Mouse (Mus musculus) ES-E14 (cell line): ENCODE measurements around the gene Wdr18. TPM values are rescaled to one million over a fixed set of nuclear protein-coding genes. Genes with fewer than 3 reads are reported as not detected.

ENCODE experiments used
- DNase-seq: peaks from one replicate; pipeline ENCODE4 v3.0.0-alpha.2; 2013; ENCODE audit warnings: low read depth, low spot score
- H3K27ac ChIP-seq: 2 replicates; pipeline ENCODE4 v1.5.1; 2012; ENCODE audit warnings: low read depth, mild to moderate bottlenecking, low read length, moderate library complexity, mixed read lengths; ENCODE audit not compliant: poor library complexity, insufficient read depth, severe bottlenecking
- H3K36me3 ChIP-seq: 2 replicates; pipeline ENCODE4 v1.6.1; 2012; ENCODE audit warnings: mild to moderate bottlenecking, low read length, moderate library complexity, mixed read lengths; ENCODE audit not compliant: control insufficient read depth, poor library complexity, insufficient read depth, severe bottlenecking
- H3K4me1 ChIP-seq, 2 experiments: fragments of 150-350 bp in 1 of 2; sonication (generic) in 1 of 2; 2 replicates each; pipeline ENCODE4 v1.6.1; 2012; ENCODE audit warnings: low read length in 2 of 2, mild to moderate bottlenecking in 1 of 2, mixed read lengths in 1 of 2; ENCODE audit not compliant: control insufficient read depth in 2 of 2, insufficient read depth in 2 of 2, poor library complexity in 1 of 2
- H3K4me3 ChIP-seq, 2 experiments: fragments of 150-350 bp in 1 of 2; sonication (generic) in 1 of 2; 2 replicates each; pipeline ENCODE4 v1.5.1; 2012; ENCODE audit warnings: low read length in 2 of 2, low read depth in 1 of 2, mild to moderate bottlenecking in 1 of 2, mixed read lengths in 1 of 2; ENCODE audit not compliant: insufficient read depth in 1 of 2, poor library complexity in 1 of 2, severe bottlenecking in 1 of 2
- H3K9ac ChIP-seq: 2 replicates; pipeline ENCODE4 v1.6.1; 2012; ENCODE audit warnings: low read depth, mild to moderate bottlenecking, low read length, mixed read lengths; ENCODE audit not compliant: poor library complexity, insufficient read depth, severe bottlenecking
- H3K9me3 ChIP-seq: fragments of 150-350 bp; sonication (generic); 2 replicates; pipeline ENCODE4 v1.6.1; 2012; ENCODE audit warnings: low read depth, mild to moderate bottlenecking, low read length; ENCODE audit not compliant: control insufficient read depth, insufficient read depth
- CHD2 ChIP-seq: IDR thresholded peaks from 2 replicates; pipeline ENCODE4 v1.6.1; 2014; ENCODE audit warnings: mild to moderate bottlenecking, low read depth, low read length, inconsistent platforms
- HCFC1 ChIP-seq: IDR thresholded peaks from 2 replicates; pipeline ENCODE4 v1.6.1; 2012; ENCODE audit warnings: low read length, inconsistent platforms, borderline replicate concordance; ENCODE audit not compliant: insufficient read depth
- MAFK ChIP-seq: IDR thresholded peaks from 2 replicates; pipeline ENCODE4 v1.6.1; 2014; ENCODE audit warnings: mild to moderate bottlenecking, low read depth, low read length, inconsistent platforms; ENCODE audit not compliant: insufficient read depth
- ZC3H11A ChIP-seq: IDR thresholded peaks from 2 replicates; pipeline ENCODE4 v1.6.1; 2012; ENCODE audit warnings: low read depth, mild to moderate bottlenecking, inconsistent platforms, low read length, borderline replicate concordance
- ZNF384 ChIP-seq: IDR thresholded peaks from 2 replicates; pipeline ENCODE4 v1.6.1; 2012; ENCODE audit warnings: low read depth, low read length, inconsistent platforms
- in situ Hi-C, 2 experiments: fragments of 600-800 bp; cut with MboI; formaldehyde crosslinking; loops; one replicate each; pipeline ENCODE4 v1.15.1; 2025; ENCODE audit warnings: low sequenced_read_pairs in 2 of 2, inconsistent platforms in 1 of 2; ENCODE audit not compliant: unreplicated experiment in 2 of 2
- total RNA-seq: library from RNA; depleted of rRNA; stranded (reverse); fragments of 300-350 nt; gene quantifications from 2 replicates; pipeline ENCODE4 v1.2.3, GENCODE M21; 2012

Wdr18 gene
- total RNA-seq, 1 experiment = 155 TPM

DNA sequence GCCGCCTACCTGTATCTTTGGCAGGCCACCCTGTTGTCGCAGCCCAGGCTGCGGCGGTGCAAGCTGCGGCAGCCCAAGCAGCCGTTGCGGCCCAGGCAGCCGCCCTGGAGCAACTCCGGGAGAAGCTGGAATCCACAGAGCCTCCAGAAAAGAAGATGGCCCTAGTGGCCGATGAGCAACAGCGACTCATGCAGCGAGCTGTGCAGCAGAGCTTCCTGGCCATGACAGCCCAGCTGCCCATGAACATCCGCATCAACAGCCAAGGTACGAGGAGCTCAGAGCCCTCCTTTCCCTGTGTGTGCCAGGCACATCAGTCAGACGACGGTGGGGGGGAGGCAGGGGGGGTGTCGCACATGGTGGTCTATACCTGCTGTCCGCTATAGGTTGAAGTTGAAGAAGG, 9.3 kb upstream of the Wdr18 start:
- in situ Hi-C loops = no loop called here
- Histone ChIP-seq H3K4me1 (peaks cover 0 to 12% of the 10 kb centered on the region in 2 experiments; a peak in 2 of 4 replicates), H3K27ac (no peak overlapping the region), H3K9me3 (no peaks in the 10 kb centered on the region), H3K4me3 (no peak overlapping the region; a peak in 1 of 4 replicates), H3K9ac (no peak overlapping the region), H3K36me3 (peaks cover 2% of the 10 kb centered on the region; the same call in 1 of the 2 replicates)
- no peak for TF ChIP-seq MAFK
- DNase-seq = no peak

DNA sequence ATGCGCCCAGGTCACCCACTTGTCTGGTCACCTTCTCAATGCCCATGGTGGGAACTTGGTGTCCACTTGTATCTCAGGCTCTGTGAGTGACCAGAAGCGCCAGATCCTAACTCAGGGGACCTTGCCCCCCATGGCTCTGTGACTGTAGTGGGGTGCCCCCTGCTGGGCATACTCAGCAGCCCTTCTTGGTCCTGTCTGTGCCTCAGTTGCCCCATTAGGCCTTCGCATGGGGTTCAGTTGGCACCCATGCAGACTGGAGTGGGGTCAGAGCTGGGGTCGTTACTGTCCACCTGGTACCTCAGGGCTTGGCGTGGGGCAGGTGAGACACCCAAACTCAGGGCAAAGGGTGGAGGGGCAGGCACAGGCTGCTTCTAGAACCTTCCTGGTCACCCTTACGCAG, 6.0 kb upstream of the Wdr18 start:
- Histone ChIP-seq H3K9me3 (no peaks in the 10 kb centered on the region), H3K9ac (no peak overlapping the region), H3K27ac (no peak overlapping the region), H3K36me3 (peaks cover 2% of the 10 kb centered on the region; the same call in 1 of the 2 replicates), H3K4me3 (no peak overlapping the region), H3K4me1 (peaks cover 0 to 25% of the 10 kb centered on the region in 2 experiments; a peak in 2 of 4 replicates)
- DNase-seq = no peak
- TF ChIP-seq HCFC1 (no peak), ZNF384 (no peak), MAFK (no peak), ZC3H11A (no peak), CHD2 (no peak)
- in situ Hi-C loops = no loop called here

DNA sequence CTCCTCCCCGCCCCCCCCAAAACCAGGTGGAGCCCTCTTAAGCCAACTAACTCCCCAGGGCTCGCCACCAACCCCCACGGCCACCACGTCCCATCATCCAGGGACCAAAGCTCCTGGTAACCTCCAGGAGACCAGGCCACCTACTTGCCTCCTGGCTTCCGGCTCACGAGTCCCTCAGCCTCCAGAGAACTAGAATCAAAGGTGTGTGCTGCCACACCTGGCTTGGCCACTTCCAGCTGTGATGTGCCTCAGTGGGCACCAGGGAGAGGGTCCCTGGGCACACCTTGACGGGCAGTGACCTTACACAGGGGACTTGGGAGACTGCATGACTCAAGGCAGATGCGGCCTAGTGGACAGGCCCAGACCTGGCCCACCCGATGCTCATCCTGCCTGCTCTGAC, 4.3 kb upstream of the Wdr18 start:
- peak overlapping the region; percentile 7; the same call in 1 of the 2 replicates for H3K9ac ChIP-seq
- H3K36me3 ChIP-seq = peaks cover 1% of the 10 kb centered on the region; the same call in 1 of the 2 replicates
- H3K4me1 ChIP-seq = peaks cover 0 to 22% of the 10 kb centered on the region in 2 experiments; a peak in 2 of 4 replicates
- no peak for DNase-seq
- peak overlapping the region; percentile 83 for H3K27ac ChIP-seq
- H3K9me3 ChIP-seq = no peaks in the 10 kb centered on the region
- no peak for TF ChIP-seq ZNF384
- TF ChIP-seq MAFK = no peak
- TF ChIP-seq CHD2 = no peak
- TF ChIP-seq HCFC1 = no peak
- no peak for TF ChIP-seq ZC3H11A
- in situ Hi-C loops = no loop called here
- H3K4me3 ChIP-seq = no peak overlapping the region

DNA sequence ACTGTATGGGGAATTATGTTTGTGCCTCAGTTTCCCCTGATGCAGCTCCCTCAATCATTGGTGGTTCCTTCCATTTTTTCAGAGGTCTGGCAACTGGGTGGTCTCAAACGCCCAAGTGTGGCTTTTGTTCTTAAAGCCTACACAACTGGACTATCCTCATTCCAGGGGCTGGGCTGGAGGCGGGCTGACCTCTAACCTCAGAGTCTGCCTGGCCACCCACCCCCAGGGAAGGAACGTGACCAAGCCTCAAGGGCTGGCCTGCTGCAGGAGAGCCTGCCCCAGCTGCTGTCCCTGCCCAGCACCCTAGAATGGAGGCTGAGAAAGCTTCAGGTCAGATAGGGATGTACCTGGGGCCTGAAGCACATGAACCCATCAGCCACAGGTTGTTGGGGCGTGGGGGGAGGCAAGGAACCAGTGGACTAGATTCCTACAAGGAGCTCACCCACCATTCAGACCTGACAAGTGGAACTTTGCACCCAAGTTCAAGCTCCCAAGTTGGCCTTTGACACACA, 3.3 kb upstream of the Wdr18 start:
- H3K9me3 ChIP-seq = no peaks in the 10 kb centered on the region
- no peak for DNase-seq
- peaks cover 9% of the 10 kb centered on the region for H3K36me3 ChIP-seq
- H3K4me3 ChIP-seq = no peak overlapping the region
- peaks cover 2 to 25% of the 10 kb centered on the region in 2 experiments; a peak in 2 of 4 replicates for H3K4me1 ChIP-seq
- no peak overlapping the region for H3K9ac ChIP-seq
- in situ Hi-C loops = no loop called here
- H3K27ac ChIP-seq = 0 out of 2 replicates have a peak overlapping the region, but pooled peaks have one; percentile 83
- TF ChIP-seq ZC3H11A (no peak), CHD2 (no peak), HCFC1 (no peak), MAFK (no peak), ZNF384 (no peak)
